Mouse (Mus musculus): ENCODE results near the gene Ophn1. TPM values are rescaled to one million over a fixed set of nuclear protein-coding genes. Genes with fewer than 3 reads are reported as not detected.

Gene Ophn1
- total and polyA plus RNA-seq, 3 experiments = not detected

GRCm38 (mm10) chrX:98936707-98937554 is 46.1 kb upstream of the Ophn1 start:
- no peak for TF ChIP-seq CHD2 (IDR thresholded peaks at IDR 0.05; ENCODE audit: low read length)
- H3K27me3 ChIP-seq (ENCODE audit: control insufficient read depth in 1 of 2, insufficient read depth in 2 of 2, low read length in 2 of 2) = peaks cover 0 to 1% of the 10 kb centered on the region in 2 experiments; a peak in 1 of 4 replicates

GRCm38 (mm10) chrX:98936101-98936500 is 45.3 kb upstream of the Ophn1 start, which contains the start of gene Yipf6:
Gene Yipf6 (plus strand): TSS chrX:98936316.
- Histone ChIP-seq H3K9ac (ENCODE audit: control insufficient read depth, low read depth, low read length, poor library complexity, severe bottlenecking) (peak within 1 kb of the TSS; percentile 90), H3K9me3 (replicated peaks; ENCODE audit: insufficient read depth, low read length) (no peaks in the 10 kb centered on the region), H3K4me1 (ENCODE audit: control insufficient read depth in 1 of 2, insufficient read depth in 2 of 2, low read length in 2 of 2) (peaks cover 0 to 10% of the 10 kb centered on the region in 2 experiments; a peak in 2 of 4 replicates), H3K79me2 (ENCODE audit: control insufficient read depth, insufficient read depth, low read length, poor library complexity) (peaks cover 15% of the 10 kb centered on the region), H3K36me3 (ENCODE audit: control insufficient read depth in 1 of 2, insufficient read depth in 2 of 2, low read length in 2 of 2) (peaks cover 0 to 2% of the 10 kb centered on the region in 2 experiments; a peak in 2 of 4 replicates), H3K27me3 (ENCODE audit: control insufficient read depth in 1 of 2, insufficient read depth in 2 of 2, low read length in 2 of 2) (peaks cover 0 to 1% of the 10 kb centered on the region in 2 experiments; a peak in 1 of 4 replicates), H3K27ac (ENCODE audit: control insufficient read depth, low read depth, low read length) (no peak within 1 kb of the TSS), H3K4me3 (ENCODE audit: control insufficient read depth in 1 of 2, insufficient read depth in 1 of 2, low read depth in 2 of 2, low read length in 2 of 2) (peak within 1 kb of the TSS; percentile 72 to 83)
- TF ChIP-seq TAL1 (IDR thresholded peaks at IDR 0.05; ENCODE audit: low read length) (no peak), POLR2AphosphoS2 (IDR thresholded peaks at IDR 0.05; ENCODE audit: low read length) (no peak), MXI1 (IDR thresholded peaks at IDR 0.05; ENCODE audit: low read depth, low read length) (no peak)
- no peak for DNase-seq (ENCODE audit: low read depth, low spot score)

More at GRCm38 (mm10) chrX:98936707-98937554, 46.1 kb upstream of the Ophn1 start:
- Histone ChIP-seq H3K4me3 (ENCODE audit: control insufficient read depth in 1 of 2, insufficient read depth in 1 of 2, low read depth in 2 of 2, low read length in 2 of 2) (peak overlapping the region; percentile 72 to 83), H3K4me1 (ENCODE audit: control insufficient read depth in 1 of 2, insufficient read depth in 2 of 2, low read length in 2 of 2) (peaks cover 0 to 10% of the 10 kb centered on the region in 2 experiments; a peak in 2 of 4 replicates), H3K27ac (ENCODE audit: control insufficient read depth, low read depth, low read length) (0 out of 2 replicates have a peak overlapping the region, but pooled peaks have one; percentile 54), H3K9me3 (replicated peaks; ENCODE audit: insufficient read depth, low read length) (no peaks in the 10 kb centered on the region), H3K9ac (ENCODE audit: control insufficient read depth, low read depth, low read length, poor library complexity, severe bottlenecking) (peak overlapping the region; percentile 90), H3K36me3 (ENCODE audit: control insufficient read depth in 1 of 2, insufficient read depth in 2 of 2, low read length in 2 of 2) (peaks cover 0 to 2% of the 10 kb centered on the region in 2 experiments; a peak in 2 of 4 replicates), H3K79me2 (ENCODE audit: control insufficient read depth, insufficient read depth, low read length, poor library complexity) (peaks cover 15% of the 10 kb centered on the region)
- DNase-seq (ENCODE audit: low read depth, low spot score) = peak; percentile 68

- Histone ChIP-seq H3K27me3 (ENCODE audit: control insufficient read depth in 1 of 2, insufficient read depth in 2 of 2, low read length in 2 of 2) (no peaks in the 10 kb centered on the region), H3K9ac (ENCODE audit: control insufficient read depth, low read depth, low read length, poor library complexity, severe bottlenecking) (no peak overlapping the region), H3K36me3 (ENCODE audit: control insufficient read depth in 1 of 2, insufficient read depth in 2 of 2, low read length in 2 of 2) (no peaks in the 10 kb centered on the region), H3K4me1 (ENCODE audit: control insufficient read depth in 1 of 2, insufficient read depth in 2 of 2, low read length in 2 of 2) (no peaks in the 10 kb centered on the region), H3K4me3 (ENCODE audit: control insufficient read depth in 1 of 2, insufficient read depth in 1 of 2, low read depth in 2 of 2, low read length in 2 of 2) (no peak overlapping the region), H3K9me3 (replicated peaks; ENCODE audit: insufficient read depth, low read length) (no peaks in the 10 kb centered on the region), H3K27ac (ENCODE audit: control insufficient read depth, low read depth, low read length) (no peak overlapping the region), H3K79me2 (ENCODE audit: control insufficient read depth, insufficient read depth, low read length, poor library complexity) (no peaks in the 10 kb centered on the region)
- peak; percentile 51 for DNase-seq (ENCODE audit: low read depth, low spot score)
- TF ChIP-seq RAD21 (IDR thresholded peaks at IDR 0.05; ENCODE audit: low read depth, low read length) = peak; percentile 50
- TF ChIP-seq TAL1 (IDR thresholded peaks at IDR 0.05; ENCODE audit: low read length) = no peak
- no peak for TF ChIP-seq NELFE (IDR thresholded peaks at IDR 0.05; ENCODE audit: low read depth, low read length)
- no peak for TF ChIP-seq MEF2A (IDR thresholded peaks at IDR 0.05; ENCODE audit: extremely low read depth, insufficient replicate concordance, low read depth, low read length, poor library complexity, severe bottlenecking)
- TF ChIP-seq SMC3 (IDR thresholded peaks at IDR 0.05; ENCODE audit: low read depth, low read length) = peak; percentile 65
- TF ChIP-seq POLR2AphosphoS2 (IDR thresholded peaks at IDR 0.05; ENCODE audit: low read length) = no peak
- TF ChIP-seq ZC3H11A (IDR thresholded peaks at IDR 0.05; ENCODE audit: low read depth, low read length) = 0 out of 2 replicates have a peak, but pooled peaks have one; percentile 24
- no peak for TF ChIP-seq SIN3A (IDR thresholded peaks at IDR 0.05; ENCODE audit: low read length)
- TF ChIP-seq ZMIZ1 (IDR thresholded peaks at IDR 0.05; ENCODE audit: low read depth, low read length) = no peak
- no peak for TF ChIP-seq USF1 (IDR thresholded peaks at IDR 0.05; ENCODE audit: low read depth, low read length)
- no peak for TF ChIP-seq ZKSCAN1 (IDR thresholded peaks at IDR 0.05; ENCODE audit: low read depth, low read length)
- TF ChIP-seq CTCF (IDR thresholded peaks at IDR 0.05 in 2 of 3, conservative IDR thresholded peaks at IDR 0.05 in 1 of 3; ENCODE audit: control insufficient read depth in 1 of 3, insufficient read depth in 1 of 3, low read depth in 2 of 3, low read length in 3 of 3, poor library complexity in 1 of 3, severe bottlenecking in 1 of 3) = peak in 2 of 3 experiments; percentile 33 to 57; a peak in 5 of 6 replicates
Measured at GRCm38 (mm10) chrX:98919423-98919822, 28.6 kb upstream of the Ophn1 start.
